In the genomic region with DNA sequence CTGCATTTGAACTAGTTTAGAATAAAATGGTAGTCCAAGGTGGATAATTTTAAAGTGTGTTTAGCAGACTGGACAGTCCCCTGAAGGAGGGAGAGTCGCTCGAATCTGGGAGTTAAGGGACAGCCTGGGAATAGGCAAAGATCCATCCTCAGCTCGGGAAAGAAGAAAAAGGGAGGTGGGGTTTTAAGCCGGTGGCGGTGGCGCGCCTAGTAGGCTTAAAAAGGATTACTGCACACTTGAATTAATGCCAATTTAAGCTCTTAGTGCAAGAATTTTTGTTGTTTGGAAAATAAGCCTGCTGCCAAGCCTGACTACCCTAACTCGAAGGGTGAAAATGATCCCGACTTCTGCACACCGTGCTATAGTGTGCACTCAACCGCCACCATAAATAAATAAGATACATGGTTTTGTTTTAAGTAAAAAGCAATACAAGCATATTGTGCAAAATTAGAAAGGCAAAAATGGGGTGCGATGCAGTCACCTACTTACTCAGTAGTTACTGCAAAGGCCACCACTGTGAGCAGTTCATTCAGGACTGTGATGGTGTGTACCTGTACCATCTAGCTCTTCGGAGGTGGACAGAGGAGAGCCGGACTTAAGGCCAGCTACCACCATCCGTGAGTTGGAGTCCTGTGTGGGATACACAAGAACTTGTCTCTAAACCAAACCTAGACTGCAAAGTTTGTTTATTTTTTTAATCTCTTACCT, we compare ENCODE assay signal across 8 mouse cellular contexts. TPM values are rescaled to one million over a fixed set of nuclear protein-coding genes. Genes with fewer than 3 reads are reported as not detected.
A peak's percentile ranks its signal among the peaks of the same experiment; 100 is the strongest.
DNase-seq lines count a peak whose midpoint lies in the region; ATAC-seq and TF ChIP-seq lines count a peak whose summit lies in the region.

No protein-coding gene starts in this region.

- peak overlapping the region; percentile 74 for H3K9ac ChIP-seq in MEL (ENCODE audit: control insufficient read depth, low read depth, low read length, poor library complexity, severe bottlenecking)
- H3K9ac ChIP-seq in heart, embryonic 15.5 days, result peak overlapping the region; percentile 79
- peak overlapping the region; percentile 54; the same call in 1 of the 2 replicates for H3K9ac ChIP-seq in limb, embryonic 12.5 days (replicated peaks)
- H3K9ac ChIP-seq in neural tube, embryonic 14.5 days (replicated peaks; ENCODE audit: low read depth, low read length), result 0 out of 2 replicates have a peak overlapping the region, but pooled peaks have one; percentile 32

- TF ChIP-seq CTCF in MEL (IDR thresholded peaks at IDR 0.05 in 2 of 3, conservative IDR thresholded peaks at IDR 0.05 in 1 of 3; ENCODE audit: control insufficient read depth in 1 of 3, insufficient read depth in 1 of 3, low read depth in 2 of 3, low read length in 3 of 3, poor library complexity in 1 of 3, severe bottlenecking in 1 of 3), result no peak

- H3K79me2 ChIP-seq in MEL (ENCODE audit: control insufficient read depth, insufficient read depth, low read length, poor library complexity), result peaks cover 1% of the 10 kb centered on the region

- TF ChIP-seq RAD21 in MEL (IDR thresholded peaks at IDR 0.05; ENCODE audit: low read depth, low read length), result no peak

- H3K9me3 ChIP-seq in MEL (replicated peaks; ENCODE audit: insufficient read depth, low read length), result no peaks in the 10 kb centered on the region
- H3K9me3 ChIP-seq in heart, embryonic 15.5 days (replicated peaks), result no peaks in the 10 kb centered on the region
- H3K9me3 ChIP-seq in limb, embryonic 12.5 days, result no peaks in the 10 kb centered on the region
- H3K9me3 ChIP-seq in neural tube, embryonic 14.5 days (ENCODE audit: control insufficient read depth, low read length), result no peaks in the 10 kb centered on the region

- peak; percentile 38 for DNase-seq in adrenal gland, adult 2 months
- no peak for DNase-seq in adrenal gland, adult 8-10 months
- DNase-seq in MEL (ENCODE audit: low read depth, low spot score), result peak; percentile 58
- DNase-seq in frontal cortex, postnatal 36 days (ENCODE audit: low spot score in 2 of 2), result no peak
- no peak for DNase-seq in layer of hippocampus, adult 8-10 months (ENCODE audit: low spot score in 2 of 2)

- no peak for ATAC-seq in heart, embryonic 15.5 days (replicated peaks; ENCODE audit: insufficient number of reproducible peaks, insufficient read depth, low FRiP score, low read depth)
- no peak for ATAC-seq in limb, embryonic 12.5 days (ENCODE audit: insufficient number of reproducible peaks, insufficient read depth, low FRiP score, low TSS enrichment, low read depth)
- ATAC-seq in neural tube, embryonic 14.5 days (ENCODE audit: low read depth), result no peak

- peaks cover 3 to 14% of the 10 kb centered on the region in 2 experiments for H3K4me1 ChIP-seq in MEL (ENCODE audit: control insufficient read depth in 1 of 2, insufficient read depth in 2 of 2, low read length in 2 of 2)
- peaks cover 45% of the 10 kb centered on the region for H3K4me1 ChIP-seq in heart, embryonic 15.5 days (replicated peaks)
- peaks cover 37% of the 10 kb centered on the region for H3K4me1 ChIP-seq in limb, embryonic 12.5 days (replicated peaks)
- peaks cover 10% of the 10 kb centered on the region; the same call in 1 of the 2 replicates for H3K4me1 ChIP-seq in neural tube, embryonic 14.5 days (ENCODE audit: control insufficient read depth, insufficient read depth, low read length)

- no peaks in the 10 kb centered on the region for H3K27me3 ChIP-seq in MEL (ENCODE audit: control insufficient read depth in 1 of 2, insufficient read depth in 2 of 2, low read length in 2 of 2)
- H3K27me3 ChIP-seq in heart, embryonic 15.5 days, result no peaks in the 10 kb centered on the region
- H3K27me3 ChIP-seq in limb, embryonic 12.5 days, result peaks cover 24% of the 10 kb centered on the region
- H3K27me3 ChIP-seq in neural tube, embryonic 14.5 days (ENCODE audit: control insufficient read depth, insufficient read depth, low read length), result peaks cover 21% of the 10 kb centered on the region

- TF ChIP-seq POLR2A in MEL (IDR thresholded peaks at IDR 0.05; ENCODE audit: control insufficient read depth in 1 of 2, insufficient read depth in 1 of 2, low read depth in 1 of 2, low read length in 2 of 2, poor library complexity in 1 of 2), result no peak; a peak in 1 of 4 replicates

- no peak for TF ChIP-seq EP300 in MEL (IDR thresholded peaks at IDR 0.05; ENCODE audit: low read depth in 1 of 2, low read length in 2 of 2)

- H3K4me3 ChIP-seq in MEL (ENCODE audit: control insufficient read depth in 1 of 2, insufficient read depth in 1 of 2, low read depth in 2 of 2, low read length in 2 of 2), result peak overlapping the region; percentile 57 to 60
- peak overlapping the region; percentile 88 for H3K4me3 ChIP-seq in heart, embryonic 15.5 days
- H3K4me3 ChIP-seq in limb, embryonic 12.5 days (replicated peaks), result peak overlapping the region; percentile 60
- peak overlapping the region; percentile 50 for H3K4me3 ChIP-seq in neural tube, embryonic 14.5 days (ENCODE audit: low read depth, low read length)

- WGBS in heart, embryonic 15.5 days, result 33% methylated on average over 15 of the region's 15 CpGs
- 44% methylated on average over 15 of the region's 15 CpGs for WGBS in limb, embryonic 12.5 days
- 39% methylated on average over 15 of the region's 15 CpGs for WGBS in neural tube, embryonic 14.5 days

- peak overlapping the region; percentile 98 for H3K4me2 ChIP-seq in heart, embryonic 15.5 days
- peak overlapping the region; percentile 96 for H3K4me2 ChIP-seq in limb, embryonic 12.5 days
- H3K4me2 ChIP-seq in neural tube, embryonic 14.5 days (ENCODE audit: low read depth, low read length), result peak overlapping the region; percentile 57

- peak overlapping the region; percentile 88 for H3K27ac ChIP-seq in MEL (ENCODE audit: control insufficient read depth, low read depth, low read length)
- peak overlapping the region; percentile 98 for H3K27ac ChIP-seq in heart, embryonic 15.5 days
- peak overlapping the region; percentile 84 for H3K27ac ChIP-seq in limb, embryonic 12.5 days
- peak overlapping the region; percentile 74 for H3K27ac ChIP-seq in neural tube, embryonic 14.5 days (ENCODE audit: low read depth, low read length)

- H3K36me3 ChIP-seq in MEL (ENCODE audit: control insufficient read depth in 1 of 2, insufficient read depth in 2 of 2, low read length in 2 of 2), result peaks cover 0 to 6% of the 10 kb centered on the region in 2 experiments; a peak in 2 of 4 replicates
- H3K36me3 ChIP-seq in heart, embryonic 15.5 days, result no peaks in the 10 kb centered on the region
- no peaks in the 10 kb centered on the region for H3K36me3 ChIP-seq in limb, embryonic 12.5 days
- H3K36me3 ChIP-seq in neural tube, embryonic 14.5 days (ENCODE audit: control insufficient read depth, insufficient read depth, low read length), result no peaks in the 10 kb centered on the region

TF ChIP-seq in MEL, 35 proteins besides CTCF, POLR2A, EP300 and RAD21:
- TF ChIP-seq ELF1 (IDR thresholded peaks at IDR 0.05; ENCODE audit: low read depth, low read length) (no peak), POLR2AphosphoS2 (IDR thresholded peaks at IDR 0.05; ENCODE audit: low read length) (no peak)

RNA-seq across cellular contexts. Expression of a gene that starts 3.8 kb away (rescaled TPM):
- total RNA-seq in adrenal gland, adult 2 months (2021), result 100 to 1,000 TPM; 214 to 344 TPM
- polyA plus RNA-seq in adrenal gland, adult 2 months (2012; rRNA removed), result 360 and 463 TPM in 2 replicates
- total RNA-seq in adrenal gland, adult 8-10 months (2022), result 100 to 1,000 TPM; 255 to 425 (median 320) TPM
- 16.1 and 16.2 TPM in 2 replicates for total RNA-seq in MEL (2012; rRNA removed)
- 10 to 100 TPM in 1 of 2 experiments, not detected in 1; 40.4 TPM for polyA plus RNA-seq in MEL (2012; ENCODE audit: insufficient read depth in 1 of 2, insufficient read length in 2 of 2, low read depth in 1 of 2, low replicate concordance in 2 of 2, missing spikeins in 1 of 2)
- 25.7 and 36.0 TPM in 2 replicates for polyA plus RNA-seq in heart, embryonic 15.5 days (2015; fragmentation: Nextera tagmentation; extraction: Ambion mirVana)
- polyA plus RNA-seq in limb, embryonic 12.5 days (2016; fragmentation: Nextera tagmentation; extraction: Ambion mirVana), result 12.1 and 12.8 TPM in 2 replicates
- 10.0 and 20.5 TPM in 2 replicates for polyA plus RNA-seq in neural tube, embryonic 14.5 days (2014; fragmentation: Nextera tagmentation; extraction: Ambion mirVana)
- 10 to 100 TPM; 24.0 to 30.2 (median 26.7) TPM for total RNA-seq in layer of hippocampus, adult 8-10 months (2022)

RNA-seq across cellular contexts. Expression of a gene that starts 43.1 kb away (rescaled TPM):
- 1 to 10 TPM; 4.9 to 7.1 TPM for total RNA-seq in adrenal gland, adult 2 months (2021)
- 4.6 and 5.9 TPM in 2 replicates for polyA plus RNA-seq in adrenal gland, adult 2 months (2012; rRNA removed)
- total RNA-seq in adrenal gland, adult 8-10 months (2022), result 10 to 100 TPM in 1 of 4 experiments, 1 to 10 TPM in 3; 9.5 to 11.7 (median 9.6) TPM
- 10.3 and 11.7 TPM in 2 replicates for total RNA-seq in MEL (2012; rRNA removed)
- 10 to 100 TPM in 1 of 2 experiments, not detected in 1; 12.9 TPM for polyA plus RNA-seq in MEL (2012; ENCODE audit: insufficient read depth in 1 of 2, insufficient read length in 2 of 2, low read depth in 1 of 2, low replicate concordance in 2 of 2, missing spikeins in 1 of 2)
- 5.3 and 7.0 TPM in 2 replicates for polyA plus RNA-seq in heart, embryonic 15.5 days (2015; fragmentation: Nextera tagmentation; extraction: Ambion mirVana)
- polyA plus RNA-seq in limb, embryonic 12.5 days (2016; fragmentation: Nextera tagmentation; extraction: Ambion mirVana), result 14.6 and 15.3 TPM in 2 replicates
- 9.6 TPM in 2 replicates for polyA plus RNA-seq in neural tube, embryonic 14.5 days (2014; fragmentation: Nextera tagmentation; extraction: Ambion mirVana)
- total RNA-seq in layer of hippocampus, adult 8-10 months (2022), result 10 to 100 TPM in 3 of 4 experiments, 1 to 10 TPM in 1; 9.0 to 11.9 (median 10.6) TPM

RNA-seq across cellular contexts. Expression of a gene that starts 43.2 kb away (rescaled TPM):
- total RNA-seq in adrenal gland, adult 2 months (2021), result 10 to 100 TPM; 70.0 to 74.6 TPM
- polyA plus RNA-seq in adrenal gland, adult 2 months (2012; rRNA removed), result 56.4 and 65.9 TPM in 2 replicates
- 10 to 100 TPM; 57.7 to 66.9 (median 65.7) TPM for total RNA-seq in adrenal gland, adult 8-10 months (2022)
- total RNA-seq in MEL (2012; rRNA removed), result 122 and 145 TPM in 2 replicates
- 100 to 1,000 TPM in 1 of 2 experiments, not detected in 1; 159 TPM for polyA plus RNA-seq in MEL (2012; ENCODE audit: insufficient read depth in 1 of 2, insufficient read length in 2 of 2, low read depth in 1 of 2, low replicate concordance in 2 of 2, missing spikeins in 1 of 2)
- 83.5 and 94.8 TPM in 2 replicates for polyA plus RNA-seq in heart, embryonic 15.5 days (2015; fragmentation: Nextera tagmentation; extraction: Ambion mirVana)
- polyA plus RNA-seq in limb, embryonic 12.5 days (2016; fragmentation: Nextera tagmentation; extraction: Ambion mirVana), result 132 and 139 TPM in 2 replicates
- 99.7 and 104 TPM in 2 replicates for polyA plus RNA-seq in neural tube, embryonic 14.5 days (2014; fragmentation: Nextera tagmentation; extraction: Ambion mirVana)
- 10 to 100 TPM; 46.1 to 52.6 (median 48.3) TPM for total RNA-seq in layer of hippocampus, adult 8-10 months (2022)

Comparison
In these comparisons a context has a peak if more than half of its experiments do, and no peak if none do; other contexts are left out.
1. DNase-seq: peak in adrenal gland, adult 2 months (single experiment) and MEL (single experiment); none in adrenal gland, adult 8-10 months (single experiment), frontal cortex, postnatal 36 days (0 of 2) and layer of hippocampus, adult 8-10 months (0 of 2).
2. Peak in every context shown above with its lines, with median percentiles within 50 percentile points of each other: H3K27ac ChIP-seq, H3K4me3 ChIP-seq, H3K9ac ChIP-seq and H3K4me2 ChIP-seq.